Mouse (Mus musculus) G1E (cell line): ENCODE results near the gene Rhbdd2.

Experiments
- CTCF ChIP-seq: IDR thresholded peaks from 2 replicates; pipeline ENCODE4 v1.5.1; 2012; ENCODE audit warnings: low read depth, low read length, inconsistent platforms, mixed read lengths
- GATA1 ChIP-seq: IDR thresholded peaks from 2 replicates; pipeline ENCODE4 v1.6.1; 2012; ENCODE audit warnings: borderline replicate concordance, low read length, inconsistent platforms, mixed read lengths
- GATA2 ChIP-seq: IDR thresholded peaks from 2 replicates; pipeline ENCODE4 v1.6.1; 2012; ENCODE audit warnings: low read depth, low read length, inconsistent platforms, borderline replicate concordance
- POLR2AphosphoS5 ChIP-seq: IDR thresholded peaks from 2 replicates; pipeline ENCODE4 v1.6.1; 2012; ENCODE audit warnings: low read depth, low read length, inconsistent platforms; ENCODE audit not compliant: insufficient replicate concordance
- TAL1 ChIP-seq: conservative IDR thresholded peaks from 2 replicates; pipeline ENCODE4 v1.6.1; 2012; ENCODE audit warnings: low read depth, low read length, inconsistent platforms, mixed read lengths

- no peak for TF ChIP-seq POLR2AphosphoS5
- TF ChIP-seq CTCF = no peak
- TF ChIP-seq GATA1 = no peak
- no peak for TF ChIP-seq TAL1
- no peak for TF ChIP-seq GATA2
Observed at GRCm38 (mm10) chr5:135672980-135673379, 40.6 kb downstream of the Rhbdd2 start.
